30 mouse cellular contexts compared by ENCODE assay signal in the genomic region with DNA sequence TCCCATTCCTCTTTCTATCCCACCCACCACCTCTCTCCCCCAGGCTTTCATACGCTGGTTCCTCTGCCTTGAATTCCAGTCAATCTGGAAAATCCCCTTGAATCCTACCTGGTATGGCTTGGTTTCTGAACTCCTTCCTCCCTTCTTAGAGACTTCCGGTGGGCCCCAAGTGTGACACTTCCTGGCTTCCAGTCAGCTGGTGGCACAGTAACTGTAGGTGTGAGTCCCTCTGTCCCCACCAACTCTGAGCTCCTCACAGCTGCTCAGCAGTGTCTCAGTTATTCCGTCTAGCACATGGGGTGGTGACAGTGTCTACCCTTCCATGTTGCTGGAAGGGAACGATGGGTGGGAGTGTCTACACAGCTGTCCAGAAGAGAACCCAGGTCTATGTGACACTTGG. TPM values are rescaled to one million over a fixed set of nuclear protein-coding genes. Genes with fewer than 3 reads are reported as not detected.
DNase-seq lines count a peak whose midpoint lies in the region; ATAC-seq lines count a peak whose summit lies in the region.
"Had no signal": no experiment of that assay in that cellular context is flagged by ENCODE, and none has a peak within 500 bp of the region (broad histone marks: within the 10 kb centered on the region; RNA-seq: fewer than 3 reads in every experiment).

No protein-coding gene starts in this region.

- H3K4me1 ChIP-seq in midbrain, embryonic 14.5 days (ENCODE audit: control insufficient read depth, insufficient read depth, low read length) = no peaks in the 10 kb centered on the region
- H3K4me1 ChIP-seq: forebrain, embryonic 12.5 days; heart, embryonic 13.5 days; midbrain, embryonic 10.5 days; neural tube, embryonic 12.5 days had no signal

- no peak overlapping the region for H3K4me3 ChIP-seq in midbrain, embryonic 14.5 days (replicated peaks; ENCODE audit: low read depth, low read length)
- H3K4me3 ChIP-seq: erythroblast, embryonic 14.5 days; forebrain, embryonic 12.5 days; heart, adult 2 months; heart, embryonic 13.5 days; liver, embryonic 12.5 days; midbrain, embryonic 10.5 days; neural tube, embryonic 12.5 days had no signal

- no peaks in the 10 kb centered on the region for H3K27me3 ChIP-seq in midbrain, embryonic 14.5 days (ENCODE audit: control insufficient read depth, insufficient read depth, low read length)
- H3K27me3 ChIP-seq: forebrain, embryonic 12.5 days; heart, embryonic 13.5 days; liver, embryonic 12.5 days; neural tube, embryonic 12.5 days; Patski had no signal

- 0 out of 2 replicates have a peak, but pooled peaks cover 3% of the 10 kb centered on the region for H3K9me3 ChIP-seq in midbrain, embryonic 14.5 days (ENCODE audit: control insufficient read depth, low read length)
- H3K9me3 ChIP-seq: liver, embryonic 12.5 days; midbrain, embryonic 10.5 days; neural tube, embryonic 12.5 days had no signal

- peak; percentile 78 for ATAC-seq in activated CD4-positive, CD25-positive, alpha-beta regulatory T cell, adult 4 months
- no peak for ATAC-seq in midbrain, embryonic 14.5 days (ENCODE audit: low FRiP score, low TSS enrichment)
- ATAC-seq: forebrain, postnatal 0 days; hindbrain, postnatal 0 days; intestine, postnatal 0 days; liver, embryonic 12.5 days; liver, postnatal 0 days; midbrain, embryonic 16.5 days; Patski had no signal

- WGBS in midbrain, embryonic 14.5 days = over 99% methylated on average over 4 of the region's 4 CpGs

- no peak overlapping the region for H3K9ac ChIP-seq in midbrain, embryonic 14.5 days (replicated peaks; ENCODE audit: low read length)
- H3K9ac ChIP-seq: forebrain, embryonic 12.5 days; forebrain, postnatal 0 days; heart, embryonic 13.5 days; liver, embryonic 12.5 days; liver, postnatal 0 days; neural tube, embryonic 12.5 days had no signal

- peak; percentile 48 for DNase-seq in thymus, postnatal 0 days (ENCODE audit: low spot score)
- no peak for DNase-seq in thymus, adult 18-20 months
- DNase-seq in natural killer cell, adult 2 months (ENCODE audit: low spot score in 2 of 2) = peak; percentile 19 to 38
- DNase-seq in midbrain, embryonic 14.5 days = no peak
- DNase-seq in T-cell, adult 2 months (ENCODE audit: low spot score) = no peak
- DNase-seq in B cell, adult 2 months = no peak
- DNase-seq: adrenal gland, postnatal 25 days; cerebellum, adult 2 months; cerebellum, postnatal 14 days; forebrain, postnatal 0 days; heart, adult 2 months; heart, postnatal 10 days; kidney, adult 9 months; kidney, postnatal 10 days; left cerebral cortex, postnatal 4 days; liver, postnatal 0 days; lung, postnatal 36 days; right cerebral cortex, adult 18-20 months; spleen, adult 18-20 months had no signal

- no peak overlapping the region for H3K4me2 ChIP-seq in midbrain, embryonic 14.5 days (ENCODE audit: low read length)
- H3K4me2 ChIP-seq: forebrain, embryonic 12.5 days; heart, embryonic 13.5 days; liver, embryonic 12.5 days; neural tube, embryonic 12.5 days had no signal

- no peaks in the 10 kb centered on the region for H3K36me3 ChIP-seq in midbrain, embryonic 14.5 days (ENCODE audit: control insufficient read depth, insufficient read depth, low read length)
- H3K36me3 ChIP-seq: forebrain, embryonic 12.5 days; heart, embryonic 13.5 days; liver, embryonic 12.5 days; midbrain, embryonic 10.5 days; neural tube, embryonic 12.5 days had no signal

- H3K27ac ChIP-seq in midbrain, embryonic 14.5 days (replicated peaks; ENCODE audit: low read depth, low read length) = no peak overlapping the region
- H3K27ac ChIP-seq: forebrain, embryonic 12.5 days; heart, adult 2 months; heart, embryonic 13.5 days; hindbrain, postnatal 0 days; liver, embryonic 12.5 days; midbrain, embryonic 10.5 days; neural tube, embryonic 12.5 days had no signal

RNA-seq across cellular contexts. Expression of a gene that starts 32.8 kb away (rescaled TPM):
- polyA plus RNA-seq in thymus, postnatal 0 days (2015; fragmentation: Nextera tagmentation; extraction: Ambion mirVana) = 13.4 and 14.5 TPM in 2 replicates
- 1 to 10 TPM; 3.0 to 3.5 TPM for polyA plus RNA-seq in activated CD4-positive, CD25-positive, alpha-beta regulatory T cell, adult 4 months (2017; shearing (Covaris generic))
- polyA plus RNA-seq in midbrain, embryonic 14.5 days (2014; fragmentation: Nextera tagmentation; extraction: Ambion mirVana) = 59.8 and 62.3 TPM in 2 replicates

Comparison
In these comparisons a context has a peak if more than half of its experiments do, and no peak if none do; other contexts are left out.
1. DNase-seq: peak in thymus, postnatal 0 days (single experiment) and natural killer cell, adult 2 months (2 of 2); none in thymus, adult 18-20 months (0 of 2), midbrain, embryonic 14.5 days (single experiment), T-cell, adult 2 months (single experiment) and B cell, adult 2 months (0 of 2).